Mouse (Mus musculus) midbrain, embryonic 14.5 days (tissue): ENCODE data around the gene Myh6. TPM values are rescaled to one million over a fixed set of nuclear protein-coding genes. Genes with fewer than 3 reads are reported as not detected.

Experiments
- ATAC-seq: fragments of 200-750 bp; cut with Nextera tagmentation; 2 replicates; pipeline ENCODE4 v1.8.0; 2017; ENCODE audit warnings: moderate number of reproducible peaks, moderate library complexity; ENCODE audit not compliant: low FRiP score, low TSS enrichment
- DNase-seq: peaks from one replicate; pipeline ENCODE4 v3.0.0-alpha.2; 2015
- H3K27ac ChIP-seq: fragments of 300-500 bp; sonication (generic); replicated peaks from 2 replicates; pipeline ENCODE4 v1.5.1; 2014; ENCODE audit warnings: mild to moderate bottlenecking, low read depth, low read length, moderate library complexity
- H3K27me3 ChIP-seq: fragments of 300-500 bp; sonication (generic); 2 replicates; pipeline ENCODE4 v1.6.1; 2014; ENCODE audit warnings: low read length, control low read depth, mixed read lengths; ENCODE audit not compliant: control insufficient read depth, insufficient read depth
- H3K36me3 ChIP-seq: fragments of 300-500 bp; sonication (generic); 2 replicates; pipeline ENCODE4 v1.6.1; 2014; ENCODE audit warnings: low read length, control low read depth; ENCODE audit not compliant: control insufficient read depth, insufficient read depth
- H3K4me1 ChIP-seq: fragments of 300-500 bp; sonication (generic); 2 replicates; pipeline ENCODE4 v1.6.1; 2014; ENCODE audit warnings: mild to moderate bottlenecking, antibody characterized with exemption, low read length, control low read depth; ENCODE audit not compliant: control insufficient read depth, insufficient read depth
- H3K4me2 ChIP-seq: fragments of 300-500 bp; sonication (generic); 2 replicates; pipeline ENCODE4 v1.6.1; 2014; ENCODE audit warnings: mild to moderate bottlenecking, low read length, moderate library complexity
- H3K4me3 ChIP-seq: fragments of 300-500 bp; sonication (generic); replicated peaks from 2 replicates; pipeline ENCODE4 v1.5.1; 2014; ENCODE audit warnings: low read depth, low read length
- H3K9ac ChIP-seq: fragments of 300-500 bp; sonication (generic); replicated peaks from 2 replicates; pipeline ENCODE4 v1.6.1; 2014; ENCODE audit warnings: mild to moderate bottlenecking, low read length, moderate library complexity
- H3K9me3 ChIP-seq: fragments of 300-500 bp; sonication (generic); 2 replicates; pipeline ENCODE4 v1.6.1; 2016; ENCODE audit warnings: low read length, control low read depth, mixed read lengths; ENCODE audit not compliant: control insufficient read depth
- WGBS: fragments of 180-500 bp; shearing (Covaris S2); extraction: QIAGEN DNeasy Blood & Tissue Kit; methylation state at CpG from one replicate; pipeline ENCODE4 v1.1.7; 2014; 5-methylcytosine and 5-hydroxymethylcytosine counted together
- polyA plus RNA-seq: library from polyadenylated mRNA; unstranded; fragments of >200 nt; fragmentation: Nextera tagmentation; extraction: Ambion mirVana; gene quantifications from 2 replicates; pipeline ENCODE4 v1.2.1, GENCODE M21; 2014

The Myh6 gene
- polyA plus RNA-seq, 1 experiment from 2014 or later: 1.7 TPM

- DNase-seq: no peak
- H3K27ac ChIP-seq: no peak overlapping the region
- WGBS: 93% methylated on average over 16 of the region's 16 CpGs
Measured at GRCm38 (mm10) chr14:54937361-54938182, 29.2 kb downstream of the Myh6 start.

GRCm38 (mm10) chr14:54936831-54937160 lies 29.9 kb downstream of the Myh6 start:
- ATAC-seq: no peak
- Histone ChIP-seq H3K27ac (no peak overlapping the region), H3K27me3 (no peaks in the 10 kb centered on the region), H3K9ac (no peak overlapping the region), H3K4me1 (peaks cover 11% of the 10 kb centered on the region), H3K9me3 (no peaks in the 10 kb centered on the region), H3K36me3 (no peaks in the 10 kb centered on the region), H3K4me2 (no peak overlapping the region), H3K4me3 (no peak overlapping the region)
- peak; percentile 4 for DNase-seq
- WGBS: 57% methylated on average over 6 of the region's 6 CpGs

More at GRCm38 (mm10) chr14:54937361-54938182, 29.2 kb downstream of the Myh6 start:
- no peaks in the 10 kb centered on the region for H3K9me3 ChIP-seq
- no peak overlapping the region for H3K9ac ChIP-seq
- ATAC-seq: no peak
- H3K4me1 ChIP-seq: peaks cover 11% of the 10 kb centered on the region
- no peak overlapping the region for H3K4me2 ChIP-seq
- H3K27me3 ChIP-seq: no peaks in the 10 kb centered on the region
- H3K36me3 ChIP-seq: no peaks in the 10 kb centered on the region
- H3K4me3 ChIP-seq: no peak overlapping the region

- 0 out of 2 replicates have a peak within 1 kb of the TSS, but pooled peaks have one; percentile 27 for H3K27ac ChIP-seq
- no peaks in the 10 kb centered on the region for H3K36me3 ChIP-seq
- peaks cover 11% of the 10 kb centered on the region for H3K4me1 ChIP-seq
- no peaks in the 10 kb centered on the region for H3K9me3 ChIP-seq
- H3K9ac ChIP-seq: no peak within 1 kb of the TSS
- ATAC-seq (no peak), DNase-seq (peak; percentile 48)
- no peak within 1 kb of the TSS for H3K4me2 ChIP-seq
- WGBS: 35% methylated on average over 8 of the region's 8 CpGs
- no peak within 1 kb of the TSS for H3K4me3 ChIP-seq
- no peaks in the 10 kb centered on the region for H3K27me3 ChIP-seq
Measured at GRCm38 (mm10) chr14:54935904-54936830, 30.6 kb downstream of the Myh6 start, which contains the start of gene Cmtm5. Gene Cmtm5 (plus strand): TSS chr14:54936261.

GRCm38 (mm10) chr14:54932645-54933150 lies 34.0 kb downstream of the Myh6 start, which contains the start of gene Il25:
Gene Il25 (plus strand): TSS chr14:54932695.
- WGBS: 29% methylated on average over 6 of the region's 6 CpGs
- DNase-seq: peak; percentile 32
- ATAC-seq: no peak
- Histone ChIP-seq H3K4me3 (no peak within 1 kb of the TSS), H3K36me3 (no peaks in the 10 kb centered on the region), H3K9ac (no peak within 1 kb of the TSS), H3K9me3 (no peaks in the 10 kb centered on the region), H3K27me3 (no peaks in the 10 kb centered on the region), H3K4me2 (no peak within 1 kb of the TSS), H3K27ac (no peak within 1 kb of the TSS), H3K4me1 (peaks cover 17% of the 10 kb centered on the region)

GRCm38 (mm10) chr14:54930431-54930830 lies 36.3 kb downstream of the Myh6 start:
- ATAC-seq: no peak
- no peak overlapping the region for H3K27ac ChIP-seq
- no peaks in the 10 kb centered on the region for H3K36me3 ChIP-seq
- no peaks in the 10 kb centered on the region for H3K9me3 ChIP-seq
- H3K9ac ChIP-seq: no peak overlapping the region
- no peak overlapping the region for H3K4me2 ChIP-seq
- no peak overlapping the region for H3K4me3 ChIP-seq
- peaks cover 19% of the 10 kb centered on the region for H3K4me1 ChIP-seq
- DNase-seq: peak; percentile 35
- WGBS: 27% methylated on average over 2 of the region's 2 CpGs
- no peaks in the 10 kb centered on the region for H3K27me3 ChIP-seq

GRCm38 (mm10) chr14:54929801-54930200 lies 36.9 kb downstream of the Myh6 start:
- no peak overlapping the region for H3K9ac ChIP-seq
- 85% methylated on average over 5 of the region's 5 CpGs for WGBS
- DNase-seq (no peak), ATAC-seq (no peak)
- no peak overlapping the region for H3K4me2 ChIP-seq
- H3K9me3 ChIP-seq: no peaks in the 10 kb centered on the region
- H3K36me3 ChIP-seq: no peaks in the 10 kb centered on the region
- H3K27ac ChIP-seq: no peak overlapping the region
- H3K4me3 ChIP-seq: no peak overlapping the region
- peaks cover 25% of the 10 kb centered on the region for H3K4me1 ChIP-seq
- no peaks in the 10 kb centered on the region for H3K27me3 ChIP-seq

- ATAC-seq: no peak
- H3K9ac ChIP-seq: peak overlapping the region; percentile 73; the same call in 1 of the 2 replicates
- 13% methylated on average over 7 of the region's 7 CpGs for WGBS
Measured at GRCm38 (mm10) chr14:54927296-54927695, 39.4 kb downstream of the Myh6 start.

GRCm38 (mm10) chr14:54926401-54927158 lies 40.1 kb downstream of the Myh6 start:
- Histone ChIP-seq H3K36me3 (no peaks in the 10 kb centered on the region), H3K4me3 (peak overlapping the region; percentile 51), H3K9me3 (peaks cover 3% of the 10 kb centered on the region; the same call in 1 of the 2 replicates), H3K27me3 (no peaks in the 10 kb centered on the region), H3K4me1 (peaks cover 28% of the 10 kb centered on the region), H3K9ac (peak overlapping the region; percentile 73), H3K27ac (peak overlapping the region; percentile 94), H3K4me2 (peak overlapping the region; percentile 96)
- peak; percentile 83 for DNase-seq
- peak; percentile 74 for ATAC-seq
- WGBS: 0% methylated on average over 54 of the region's 58 CpGs

More at GRCm38 (mm10) chr14:54927296-54927695, 39.4 kb downstream of the Myh6 start:
- no peak overlapping the region for H3K4me3 ChIP-seq
- peaks cover 28% of the 10 kb centered on the region for H3K4me1 ChIP-seq
- peak overlapping the region; percentile 96 for H3K4me2 ChIP-seq
- peak overlapping the region; percentile 94 for H3K27ac ChIP-seq
- H3K36me3 ChIP-seq: no peaks in the 10 kb centered on the region
- no peak for DNase-seq
- no peaks in the 10 kb centered on the region for H3K9me3 ChIP-seq
- no peaks in the 10 kb centered on the region for H3K27me3 ChIP-seq
